16 mouse cellular contexts compared by ENCODE assay signal in the genomic region with DNA sequence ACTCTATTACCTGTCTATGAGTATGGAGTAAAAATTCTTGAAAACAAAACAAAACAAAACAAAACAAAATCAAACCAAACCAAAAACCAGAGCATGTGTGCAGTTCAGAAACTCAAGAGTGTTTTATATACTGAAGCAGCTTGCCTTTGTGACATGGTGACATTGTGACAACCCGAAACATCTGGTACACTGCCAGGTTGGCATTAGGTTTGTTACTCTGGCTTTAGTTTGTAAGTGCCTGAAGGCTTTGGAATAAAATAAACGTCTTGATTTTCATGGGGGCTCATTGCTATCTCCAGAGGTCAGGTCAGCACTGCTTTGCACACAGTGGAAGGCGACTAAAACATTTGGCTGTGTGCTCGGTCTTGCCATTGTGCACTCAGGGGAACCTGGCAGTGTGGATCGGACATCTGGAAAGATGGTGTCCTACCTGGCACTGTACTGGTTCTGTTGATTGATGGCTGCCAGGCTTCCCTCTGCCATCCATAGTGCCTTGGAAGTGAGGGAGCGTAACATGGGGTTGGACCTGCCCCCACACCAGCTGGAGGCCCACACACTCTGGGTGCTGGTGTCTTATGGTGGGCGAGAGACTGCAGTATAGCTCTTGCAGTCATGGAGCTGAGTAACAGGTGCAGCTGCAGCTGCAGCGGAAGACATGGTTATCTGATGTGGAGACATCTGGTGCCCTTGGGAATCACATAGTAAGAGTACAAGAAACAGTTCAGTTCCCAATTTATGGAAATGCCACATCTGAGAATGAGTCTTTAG.
DNase-seq lines count a peak whose midpoint lies in the region; ATAC-seq and TF ChIP-seq lines count a peak whose summit lies in the region.
"Had no signal": no experiment of that assay in that cellular context is flagged by ENCODE, and none has a peak within 500 bp of the region (broad histone marks: within the 10 kb centered on the region; RNA-seq: fewer than 3 reads in every experiment).

No protein-coding gene starts in this region.

- H3K9ac ChIP-seq in heart, embryonic 13.5 days: no peak overlapping the region
- no peak overlapping the region for H3K9ac ChIP-seq in heart, embryonic 11.5 days (ENCODE audit: low read depth, low read length)
- H3K9ac ChIP-seq in limb, embryonic 14.5 days (ENCODE audit: low read depth, low read length, severe bottlenecking): no peak overlapping the region
- H3K9ac ChIP-seq in liver, embryonic 11.5 days (ENCODE audit: low read depth, low read length): no peak overlapping the region
- H3K9ac ChIP-seq: embryonic facial prominence, embryonic 13.5 days; forebrain, embryonic 15.5 days; midbrain, embryonic 15.5 days; neural tube, embryonic 12.5 days had no signal

- peaks cover 5% of the 10 kb centered on the region; the same call in 1 of the 2 replicates for H3K36me3 ChIP-seq in heart, embryonic 13.5 days
- H3K36me3 ChIP-seq in heart, embryonic 11.5 days (ENCODE audit: control insufficient read depth, insufficient read depth, low read length): no peaks in the 10 kb centered on the region
- H3K36me3 ChIP-seq in limb, embryonic 14.5 days (ENCODE audit: control insufficient read depth, insufficient read depth, low read length): peaks cover 18% of the 10 kb centered on the region; the same call in 1 of the 2 replicates
- H3K36me3 ChIP-seq in limb, embryonic 10.5 days: peaks cover 26% of the 10 kb centered on the region
- peaks cover 4% of the 10 kb centered on the region; the same call in 1 of the 2 replicates for H3K36me3 ChIP-seq in thymus, adult 2 months (ENCODE audit: control insufficient read depth, insufficient read depth, low read length)
- H3K36me3 ChIP-seq in liver, embryonic 11.5 days (ENCODE audit: control insufficient read depth, insufficient read depth, low read length): no peaks in the 10 kb centered on the region
- H3K36me3 ChIP-seq: forebrain, embryonic 15.5 days; midbrain, embryonic 15.5 days had no signal

- H3K27me3 ChIP-seq in heart, embryonic 13.5 days (replicated peaks): no peaks in the 10 kb centered on the region
- H3K27me3 ChIP-seq in heart, embryonic 11.5 days (ENCODE audit: control insufficient read depth, insufficient read depth, low read length): no peaks in the 10 kb centered on the region
- no peaks in the 10 kb centered on the region for H3K27me3 ChIP-seq in limb, embryonic 14.5 days (ENCODE audit: control insufficient read depth, insufficient read depth, low read length)
- H3K27me3 ChIP-seq in limb, embryonic 10.5 days (ENCODE audit: low read depth, poor library complexity, severe bottlenecking): no peaks in the 10 kb centered on the region
- H3K27me3 ChIP-seq in thymus, adult 2 months (ENCODE audit: control insufficient read depth, insufficient read depth, low read length): no peaks in the 10 kb centered on the region
- no peaks in the 10 kb centered on the region for H3K27me3 ChIP-seq in liver, embryonic 11.5 days (replicated peaks; ENCODE audit: control insufficient read depth, insufficient read depth, low read length)
- H3K27me3 ChIP-seq: embryonic facial prominence, embryonic 13.5 days; forebrain, embryonic 15.5 days; midbrain, embryonic 15.5 days; neural tube, embryonic 12.5 days had no signal

- TF ChIP-seq POLR2A in limb, embryonic 14.5 days (IDR thresholded peaks at IDR 0.05; ENCODE audit: borderline replicate concordance, extremely low read depth, insufficient read depth, insufficient read length): no peak
- no peak for TF ChIP-seq POLR2A in thymus, adult 2 months (IDR thresholded peaks at IDR 0.05; ENCODE audit: control insufficient read depth, extremely low read depth, insufficient read depth, low read length, poor library complexity)

- H3K4me3 ChIP-seq in heart, embryonic 13.5 days: no peak overlapping the region
- H3K4me3 ChIP-seq in heart, embryonic 11.5 days (ENCODE audit: low read depth, low read length): no peak overlapping the region
- H3K4me3 ChIP-seq in limb, embryonic 14.5 days (replicated peaks; ENCODE audit: low read length): no peak overlapping the region
- no peak overlapping the region for H3K4me3 ChIP-seq in limb, embryonic 10.5 days
- H3K4me3 ChIP-seq in thymus, adult 2 months (ENCODE audit: control insufficient read depth, insufficient read depth, low read length): no peak overlapping the region
- H3K4me3 ChIP-seq in liver, embryonic 11.5 days (ENCODE audit: low read depth, low read length): no peak overlapping the region
- H3K4me3 ChIP-seq: embryonic facial prominence, embryonic 13.5 days; forebrain, embryonic 15.5 days; midbrain, embryonic 15.5 days; neural tube, embryonic 12.5 days had no signal

- peak; percentile 21 for DNase-seq in limb, embryonic 14.5 days (ENCODE audit: low spot score)
- no peak for DNase-seq in limb, embryonic 10.5 days (ENCODE audit: low spot score)
- DNase-seq in brain, adult 2 months (ENCODE audit: low read depth, low spot score): peak; percentile 56
- DNase-seq in thymus, adult 2 months: peak; percentile 49
- DNase-seq in liver, embryonic 11.5 days (ENCODE audit: low spot score): no peak
- DNase-seq: cerebellum, postnatal 14 days; gastrocnemius, postnatal 25 days; liver had no signal

- ATAC-seq in heart, embryonic 13.5 days (ENCODE audit: extremely low read depth, insufficient number of reproducible peaks, low FRiP score, low TSS enrichment): no peak
- ATAC-seq in heart, embryonic 11.5 days (replicated peaks; ENCODE audit: insufficient number of reproducible peaks, low FRiP score, low TSS enrichment): no peak
- ATAC-seq in limb, embryonic 14.5 days (ENCODE audit: low FRiP score, low read depth): no peak; the same call in 1 of the 2 replicates
- ATAC-seq in liver, embryonic 11.5 days (replicated peaks; ENCODE audit: low FRiP score): no peak
- no peak for ATAC-seq in erythroid progenitor cell, adult 5-6 weeks (replicated peaks; ENCODE audit: low FRiP score, poor library complexity, severe bottlenecking)
- ATAC-seq: forebrain, embryonic 15.5 days; hindbrain, embryonic 16.5 days; midbrain, embryonic 15.5 days had no signal

- H3K9me3 ChIP-seq in heart, embryonic 13.5 days: no peaks in the 10 kb centered on the region
- no peaks in the 10 kb centered on the region for H3K9me3 ChIP-seq in heart, embryonic 11.5 days (replicated peaks; ENCODE audit: control insufficient read depth, low read length)
- H3K9me3 ChIP-seq in limb, embryonic 14.5 days (ENCODE audit: control insufficient read depth, low read length): no peaks in the 10 kb centered on the region
- H3K9me3 ChIP-seq in limb, embryonic 10.5 days (replicated peaks): no peaks in the 10 kb centered on the region
- H3K9me3 ChIP-seq in liver, embryonic 11.5 days (ENCODE audit: control insufficient read depth, low read length): no peaks in the 10 kb centered on the region
- H3K9me3 ChIP-seq: embryonic facial prominence, embryonic 13.5 days; forebrain, embryonic 15.5 days; midbrain, embryonic 15.5 days; neural tube, embryonic 12.5 days had no signal

- peak overlapping the region; percentile 83 for H3K27ac ChIP-seq in heart, embryonic 13.5 days (replicated peaks)
- no peak overlapping the region for H3K27ac ChIP-seq in heart, embryonic 11.5 days (ENCODE audit: low read depth, low read length)
- no peak overlapping the region for H3K27ac ChIP-seq in limb, embryonic 14.5 days (replicated peaks; ENCODE audit: low read depth, low read length)
- no peak overlapping the region for H3K27ac ChIP-seq in limb, embryonic 10.5 days
- 0 out of 2 replicates have a peak overlapping the region, but pooled peaks have one; percentile 3 for H3K27ac ChIP-seq in thymus, adult 2 months (ENCODE audit: control insufficient read depth, insufficient read depth, low read length)
- H3K27ac ChIP-seq in liver, embryonic 11.5 days (ENCODE audit: low read depth, low read length): no peak overlapping the region
- H3K27ac ChIP-seq: embryonic facial prominence, embryonic 13.5 days; forebrain, embryonic 15.5 days; midbrain, embryonic 15.5 days; neural tube, embryonic 12.5 days had no signal

- WGBS in heart, embryonic 13.5 days: 65% methylated on average over 8 of the region's 8 CpGs
- 83% methylated on average over 8 of the region's 8 CpGs for WGBS in heart, embryonic 11.5 days (ENCODE audit: insufficient replicate concordance)
- 78% methylated on average over 8 of the region's 8 CpGs for WGBS in limb, embryonic 14.5 days
- WGBS in limb, embryonic 10.5 days: 92% methylated on average over 8 of the region's 8 CpGs
- 66% methylated on average over 8 of the region's 8 CpGs for WGBS in thymus, adult 2 months
- 83% methylated on average over 8 of the region's 8 CpGs for WGBS in liver, embryonic 11.5 days

- H3K4me1 ChIP-seq in heart, embryonic 13.5 days: peaks cover 90% of the 10 kb centered on the region
- peaks cover 47% of the 10 kb centered on the region for H3K4me1 ChIP-seq in heart, embryonic 11.5 days (ENCODE audit: control insufficient read depth, insufficient read depth, low read length)
- peaks cover 22% of the 10 kb centered on the region; the same call in 1 of the 2 replicates for H3K4me1 ChIP-seq in limb, embryonic 14.5 days (ENCODE audit: control insufficient read depth, insufficient read depth, low read length)
- peaks cover 15% of the 10 kb centered on the region for H3K4me1 ChIP-seq in limb, embryonic 10.5 days
- peaks cover 47% of the 10 kb centered on the region for H3K4me1 ChIP-seq in thymus, adult 2 months (replicated peaks; ENCODE audit: control insufficient read depth, insufficient read depth, low read length)
- H3K4me1 ChIP-seq in liver, embryonic 11.5 days (replicated peaks; ENCODE audit: control insufficient read depth, insufficient read depth, low read length): peaks cover 14% of the 10 kb centered on the region

- H3K4me2 ChIP-seq in heart, embryonic 13.5 days: peak overlapping the region; percentile 40; the same call in 1 of the 2 replicates
- H3K4me2 ChIP-seq in heart, embryonic 11.5 days: no peak overlapping the region
- no peak overlapping the region for H3K4me2 ChIP-seq in limb, embryonic 14.5 days (replicated peaks; ENCODE audit: low read depth, low read length, severe bottlenecking)
- H3K4me2 ChIP-seq in liver, embryonic 11.5 days: no peak overlapping the region
- H3K4me2 ChIP-seq: embryonic facial prominence, embryonic 13.5 days; forebrain, embryonic 15.5 days; midbrain, embryonic 15.5 days; neural tube, embryonic 12.5 days had no signal

- no peak for TF ChIP-seq CTCF in thymus, adult 2 months (IDR thresholded peaks at IDR 0.05; ENCODE audit: borderline replicate concordance, control insufficient read depth, extremely low read depth, insufficient read depth, low read length, poor library complexity)

Comparison
In these comparisons a context has a peak if more than half of its experiments do, and no peak if none do; other contexts are left out.
1. H3K27ac ChIP-seq: peak in heart, embryonic 13.5 days (single experiment) and thymus, adult 2 months (single experiment); none in heart, embryonic 11.5 days (single experiment), limb, embryonic 14.5 days (single experiment), limb, embryonic 10.5 days (single experiment) and liver, embryonic 11.5 days (single experiment).
2. DNase-seq: peak in limb, embryonic 14.5 days (single experiment), brain, adult 2 months (single experiment) and thymus, adult 2 months (single experiment); none in limb, embryonic 10.5 days (single experiment) and liver, embryonic 11.5 days (single experiment).